Mouse (Mus musculus): ENCODE results near the gene Efna4. TPM values are rescaled to one million over a fixed set of nuclear protein-coding genes. Genes with fewer than 3 reads are reported as not detected.

The Efna4 gene
- total RNA-seq, 2 experiments from 2014 or later = not detected

- ATAC-seq (replicated peaks; ENCODE audit: low FRiP score, poor library complexity, severe bottlenecking) = no peak
Observed at GRCm38 (mm10) chr3:89287286-89287685, 50.5 kb downstream of the Efna4 start.

- ATAC-seq (replicated peaks; ENCODE audit: low FRiP score, poor library complexity, severe bottlenecking) = no peak
Observed at GRCm38 (mm10) chr3:89285526-89285925, 52.3 kb downstream of the Efna4 start.

DNA sequence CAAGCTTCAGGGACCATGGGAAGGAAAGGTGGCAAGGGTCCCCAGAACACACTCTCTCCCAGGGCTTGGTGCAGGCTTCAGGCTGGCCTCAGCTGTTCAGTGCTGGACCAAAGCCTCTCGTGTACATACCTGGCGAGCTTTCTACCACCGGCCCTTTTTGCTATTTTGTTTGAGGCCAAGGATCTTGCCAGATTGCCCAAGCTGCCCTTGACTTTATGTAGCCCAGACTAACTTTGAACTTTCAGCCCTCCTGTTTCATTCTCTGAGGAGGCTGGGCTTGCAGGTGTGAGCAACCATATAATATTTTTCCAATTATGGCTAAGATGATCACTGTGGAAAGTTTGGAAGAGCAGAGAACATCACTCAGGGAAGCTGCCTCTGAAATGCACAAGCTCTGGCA, 53.6 kb downstream of the Efna4 start:
- no peak for ATAC-seq (replicated peaks; ENCODE audit: low FRiP score, poor library complexity, severe bottlenecking)

Other genes starting within 250 kb of the Efna4 start
- 1.8 and 3.8 TPM in 2 replicates for gene Rusc1, start 244.7 kb downstream of the Efna4 start, total RNA-seq (2015; ENCODE audit: low replicate concordance)
- gene Rusc1, start 244.7 kb downstream of the Efna4 start, total RNA-seq (2017; ENCODE audit: low replicate concordance) = 3.5 TPM in 2 replicates
- not detected in 2 replicates for gene Gm43738, start 236.9 kb downstream of the Efna4 start, total RNA-seq (2015; ENCODE audit: low replicate concordance)
- not detected in 2 replicates for gene Gm43738, start 236.9 kb downstream of the Efna4 start, total RNA-seq (2017; ENCODE audit: low replicate concordance)
- gene Fdps, start 236.1 kb downstream of the Efna4 start, total RNA-seq (2015; ENCODE audit: low replicate concordance) = 20.1 and 28.5 TPM in 2 replicates
- 30.0 and 31.4 TPM in 2 replicates for gene Fdps, start 236.1 kb downstream of the Efna4 start, total RNA-seq (2017; ENCODE audit: low replicate concordance)
- 13.8 and 16.6 TPM in 2 replicates for gene Pklr, start 201.9 kb downstream of the Efna4 start, total RNA-seq (2015; ENCODE audit: low replicate concordance)
- 5.5 TPM in 2 replicates for gene Pklr, start 201.9 kb downstream of the Efna4 start, total RNA-seq (2017; ENCODE audit: low replicate concordance)
- gene Hcn3, start 177.8 kb downstream of the Efna4 start, total RNA-seq (2015; ENCODE audit: low replicate concordance) = not detected in 2 replicates
- gene Hcn3, start 177.8 kb downstream of the Efna4 start, total RNA-seq (2017; ENCODE audit: low replicate concordance) = 3.3 TPM in 1 of 2 replicates, not detected in the other
- 42.5 and 52.8 TPM in 2 replicates for gene Clk2, start 173.2 kb downstream of the Efna4 start, total RNA-seq (2015; ENCODE audit: low replicate concordance)
- gene Clk2, start 173.2 kb downstream of the Efna4 start, total RNA-seq (2017; ENCODE audit: low replicate concordance) = 41.1 and 50.4 TPM in 2 replicates
- 19.3 and 33.9 TPM in 2 replicates for gene Scamp3, start 160.6 kb downstream of the Efna4 start, total RNA-seq (2015; ENCODE audit: low replicate concordance)
- 3.6 and 8.0 TPM in 2 replicates for gene Scamp3, start 160.6 kb downstream of the Efna4 start, total RNA-seq (2017; ENCODE audit: low replicate concordance)
- gene Fam189b, start 154.9 kb downstream of the Efna4 start, total RNA-seq (2015; ENCODE audit: low replicate concordance) = 5.0 and 5.4 TPM in 2 replicates
- gene Fam189b, start 154.9 kb downstream of the Efna4 start, total RNA-seq (2017; ENCODE audit: low replicate concordance) = 2.6 TPM in 1 of 2 replicates, not detected in the other
- gene Gba, start 135.1 kb downstream of the Efna4 start, total RNA-seq (2015; ENCODE audit: low replicate concordance) = 27.4 and 36.5 TPM in 2 replicates
- gene Gba, start 135.1 kb downstream of the Efna4 start, total RNA-seq (2017; ENCODE audit: low replicate concordance) = 16.8 and 18.1 TPM in 2 replicates
- gene Thbs3, start 122.8 kb downstream of the Efna4 start, total RNA-seq (2015; ENCODE audit: low replicate concordance) = not detected in 2 replicates
- not detected in 2 replicates for gene Thbs3, start 122.8 kb downstream of the Efna4 start, total RNA-seq (2017; ENCODE audit: low replicate concordance)
- gene Mtx1, start 110.9 kb downstream of the Efna4 start, total RNA-seq (2015; ENCODE audit: low replicate concordance) = 8.6 and 21.0 TPM in 2 replicates
- 14.5 and 15.8 TPM in 2 replicates for gene Mtx1, start 110.9 kb downstream of the Efna4 start, total RNA-seq (2017; ENCODE audit: low replicate concordance)
- not detected in 2 replicates for gene Muc1, start 109.0 kb downstream of the Efna4 start, total RNA-seq (2015; ENCODE audit: low replicate concordance)
- not detected in 2 replicates for gene Muc1, start 109.0 kb downstream of the Efna4 start, total RNA-seq (2017; ENCODE audit: low replicate concordance)
- gene Krtcap2, start 92.1 kb downstream of the Efna4 start, total RNA-seq (2015; ENCODE audit: low replicate concordance) = 39.0 and 64.2 TPM in 2 replicates
- 7.2 and 29.1 TPM in 2 replicates for gene Krtcap2, start 92.1 kb downstream of the Efna4 start, total RNA-seq (2017; ENCODE audit: low replicate concordance)
- gene Trim46, start 91.7 kb downstream of the Efna4 start, total RNA-seq (2015; ENCODE audit: low replicate concordance) = 1.3 TPM in 1 of 2 replicates, not detected in the other
- gene Trim46, start 91.7 kb downstream of the Efna4 start, total RNA-seq (2017; ENCODE audit: low replicate concordance) = not detected in 2 replicates
- gene Dpm3, start 78.7 kb downstream of the Efna4 start, total RNA-seq (2015; ENCODE audit: low replicate concordance) = 16.8 and 18.4 TPM in 2 replicates
- gene Dpm3, start 78.7 kb downstream of the Efna4 start, total RNA-seq (2017; ENCODE audit: low replicate concordance) = 8.3 TPM in 1 of 2 replicates, not detected in the other
- 17.7 and 35.6 TPM in 2 replicates for gene Slc50a1, start 67.5 kb downstream of the Efna4 start, total RNA-seq (2015; ENCODE audit: low replicate concordance)
- gene Slc50a1, start 67.5 kb downstream of the Efna4 start, total RNA-seq (2017; ENCODE audit: low replicate concordance) = 3.7 and 9.7 TPM in 2 replicates
- not detected in 2 replicates for gene Efna1, start 56.9 kb downstream of the Efna4 start, total RNA-seq (2015; ENCODE audit: low replicate concordance)
- not detected in 2 replicates for gene Efna1, start 56.9 kb downstream of the Efna4 start, total RNA-seq (2017; ENCODE audit: low replicate concordance)
- not detected in 2 replicates for gene Efna3, start 15.1 kb downstream of the Efna4 start, total RNA-seq (2015; ENCODE audit: low replicate concordance)
- not detected in 2 replicates for gene Efna3, start 15.1 kb downstream of the Efna4 start, total RNA-seq (2017; ENCODE audit: low replicate concordance)
- gene Adam15, start 12.0 kb upstream of the Efna4 start, total RNA-seq (2015; ENCODE audit: low replicate concordance) = 6.5 and 13.8 TPM in 2 replicates
- 0.77 and 3.5 TPM in 2 replicates for gene Adam15, start 12.0 kb upstream of the Efna4 start, total RNA-seq (2017; ENCODE audit: low replicate concordance)
- not detected in 2 replicates for gene Dcst2, start 23.9 kb upstream of the Efna4 start, total RNA-seq (2015; ENCODE audit: low replicate concordance)
- not detected in 2 replicates for gene Dcst2, start 23.9 kb upstream of the Efna4 start, total RNA-seq (2017; ENCODE audit: low replicate concordance)
- not detected in 2 replicates for gene Dcst1, start 27.2 kb upstream of the Efna4 start, total RNA-seq (2015; ENCODE audit: low replicate concordance)
- gene Dcst1, start 27.2 kb upstream of the Efna4 start, total RNA-seq (2017; ENCODE audit: low replicate concordance) = not detected in 2 replicates
- gene Zbtb7b, start 56.7 kb upstream of the Efna4 start, total RNA-seq (2015; ENCODE audit: low replicate concordance) = 2.1 and 7.9 TPM in 2 replicates
- gene Zbtb7b, start 56.7 kb upstream of the Efna4 start, total RNA-seq (2017; ENCODE audit: low replicate concordance) = 5.1 and 8.9 TPM in 2 replicates
- 1.4 TPM in 1 of 2 replicates, not detected in the other for gene Lenep, start 64.8 kb upstream of the Efna4 start, total RNA-seq (2015; ENCODE audit: low replicate concordance)
- gene Lenep, start 64.8 kb upstream of the Efna4 start, total RNA-seq (2017; ENCODE audit: low replicate concordance) = not detected in 2 replicates
- gene Flad1, start 73.8 kb upstream of the Efna4 start, total RNA-seq (2015; ENCODE audit: low replicate concordance) = 1.1 and 5.4 TPM in 2 replicates
- 0.68 and 1.3 TPM in 2 replicates for gene Flad1, start 73.8 kb upstream of the Efna4 start, total RNA-seq (2017; ENCODE audit: low replicate concordance)
- gene Cks1b, start 80.4 kb upstream of the Efna4 start, total RNA-seq (2015; ENCODE audit: low replicate concordance) = 245 and 268 TPM in 2 replicates
- gene Cks1b, start 80.4 kb upstream of the Efna4 start, total RNA-seq (2017; ENCODE audit: low replicate concordance) = 102 and 103 TPM in 2 replicates
- 77.1 and 79.3 TPM in 2 replicates for gene Shc1, start 80.4 kb upstream of the Efna4 start, total RNA-seq (2015; ENCODE audit: low replicate concordance)
- 49.7 and 59.3 TPM in 2 replicates for gene Shc1, start 80.4 kb upstream of the Efna4 start, total RNA-seq (2017; ENCODE audit: low replicate concordance)
- gene Pygo2, start 92.2 kb upstream of the Efna4 start, total RNA-seq (2015; ENCODE audit: low replicate concordance) = 10.9 and 19.1 TPM in 2 replicates
- gene Pygo2, start 92.2 kb upstream of the Efna4 start, total RNA-seq (2017; ENCODE audit: low replicate concordance) = 7.1 and 12.1 TPM in 2 replicates
- gene Pbxip1, start 98.7 kb upstream of the Efna4 start, total RNA-seq (2015; ENCODE audit: low replicate concordance) = 1.8 and 2.1 TPM in 2 replicates
- gene Pbxip1, start 98.7 kb upstream of the Efna4 start, total RNA-seq (2017; ENCODE audit: low replicate concordance) = 2.7 and 4.1 TPM in 2 replicates
- 14.1 and 16.3 TPM in 2 replicates for gene Pmvk, start 116.5 kb upstream of the Efna4 start, total RNA-seq (2015; ENCODE audit: low replicate concordance)
- 8.9 and 13.0 TPM in 2 replicates for gene Pmvk, start 116.5 kb upstream of the Efna4 start, total RNA-seq (2017; ENCODE audit: low replicate concordance)
- not detected in 2 replicates for gene Kcnn3, start 182.1 kb upstream of the Efna4 start, total RNA-seq (2015; ENCODE audit: low replicate concordance)
- gene Kcnn3, start 182.1 kb upstream of the Efna4 start, total RNA-seq (2017; ENCODE audit: low replicate concordance) = not detected in 2 replicates

All from erythroid progenitor cell, adult 5-6 weeks (primary cell).